Mouse (Mus musculus): ENCODE results near the gene Erc1.
"Not testable (repeated sequence)": the region's sequence is repeated elsewhere in the genome, so short reads cannot be mapped to it uniquely, and the experiment has no call there.

Gene Erc1

DNA sequence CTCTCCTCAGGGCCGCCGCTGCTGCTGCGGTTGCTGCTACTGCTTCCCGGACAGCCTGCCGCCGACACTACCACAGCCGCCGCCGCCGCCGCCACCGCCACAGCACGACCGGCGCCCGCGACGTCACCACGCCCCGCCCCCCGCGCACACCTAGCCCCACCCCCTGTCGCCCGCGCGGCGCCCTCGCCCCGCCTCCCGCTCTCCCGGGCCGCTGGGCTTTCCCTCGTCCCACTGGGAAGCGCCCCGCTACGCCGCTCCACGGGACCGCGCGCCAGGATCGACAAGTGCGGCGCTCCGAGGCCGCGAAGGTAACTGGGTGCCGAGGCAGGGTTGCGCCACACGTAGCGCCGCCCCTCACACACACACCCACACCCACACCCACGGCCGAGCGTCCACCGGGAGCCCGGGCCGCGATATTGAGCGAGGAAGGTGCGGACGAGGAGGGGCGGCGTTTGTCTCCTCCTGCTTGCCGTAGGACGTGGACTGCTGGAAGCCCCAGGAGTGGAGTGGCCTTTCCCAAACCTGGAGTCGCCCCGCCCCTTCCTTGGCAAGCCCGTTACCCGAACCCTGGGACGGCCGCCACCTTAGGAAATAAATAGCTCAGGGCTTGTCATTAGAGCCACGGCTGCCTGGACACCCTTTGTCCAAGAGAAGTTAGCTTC is at the start of gene Erc1:
Erc1 (minus strand) TSS at position 134 of the 662 bp plus-strand sequence.
- in situ Hi-C loops (cut with MboI; ENCODE audit: unreplicated experiment in 2 of 2), result loop anchor here in 1 of 2 experiments (5.0 kb wide), 1 partner anchor 54 kb away; the partner anchor contains the start of gene Rad52

DNA sequence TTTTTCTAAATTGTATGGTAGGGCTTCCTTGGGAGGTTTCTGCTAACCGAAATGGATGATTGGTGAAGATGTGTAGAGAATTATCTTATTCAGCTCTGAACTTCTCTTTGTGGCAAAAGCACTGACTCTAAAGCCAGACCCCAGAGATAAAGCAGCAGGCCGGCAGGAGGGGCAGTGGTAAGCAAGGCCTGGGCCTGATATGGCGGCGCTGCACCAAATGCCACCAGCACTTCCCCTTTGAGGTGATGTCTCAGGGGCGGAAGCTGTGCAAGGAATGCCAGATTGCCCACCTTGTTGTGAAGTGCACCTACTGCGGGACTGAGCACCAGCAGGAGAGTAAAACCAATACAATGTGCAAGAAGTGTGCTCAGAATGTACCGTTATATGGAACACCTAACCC is 44.7 kb upstream of the Erc1 start:
- in situ Hi-C loops (cut with MboI; ENCODE audit: unreplicated experiment in 2 of 2), result no loop called here

DNA sequence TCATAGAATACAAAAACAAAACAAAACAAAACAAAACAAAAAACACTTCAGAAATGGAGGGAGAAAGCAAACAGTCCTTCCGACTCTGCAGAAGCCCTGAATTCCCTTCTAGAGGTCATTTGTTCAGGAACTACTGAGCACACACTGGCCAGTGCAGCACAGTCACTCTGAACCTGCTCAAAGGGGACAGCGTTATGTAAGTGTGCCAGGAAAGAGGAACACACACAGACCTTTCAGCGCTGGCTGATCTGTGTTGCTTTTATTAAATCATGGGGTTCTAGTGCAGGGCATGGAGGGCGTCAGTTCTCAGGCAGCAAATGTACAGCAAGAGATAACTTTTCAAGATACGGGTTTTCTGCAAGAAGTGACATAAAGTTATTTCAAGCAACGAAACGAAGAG is 35.2 kb upstream of the Erc1 start:
- in situ Hi-C loops (cut with MboI; ENCODE audit: unreplicated experiment in 2 of 2), result no loop called here

DNA sequence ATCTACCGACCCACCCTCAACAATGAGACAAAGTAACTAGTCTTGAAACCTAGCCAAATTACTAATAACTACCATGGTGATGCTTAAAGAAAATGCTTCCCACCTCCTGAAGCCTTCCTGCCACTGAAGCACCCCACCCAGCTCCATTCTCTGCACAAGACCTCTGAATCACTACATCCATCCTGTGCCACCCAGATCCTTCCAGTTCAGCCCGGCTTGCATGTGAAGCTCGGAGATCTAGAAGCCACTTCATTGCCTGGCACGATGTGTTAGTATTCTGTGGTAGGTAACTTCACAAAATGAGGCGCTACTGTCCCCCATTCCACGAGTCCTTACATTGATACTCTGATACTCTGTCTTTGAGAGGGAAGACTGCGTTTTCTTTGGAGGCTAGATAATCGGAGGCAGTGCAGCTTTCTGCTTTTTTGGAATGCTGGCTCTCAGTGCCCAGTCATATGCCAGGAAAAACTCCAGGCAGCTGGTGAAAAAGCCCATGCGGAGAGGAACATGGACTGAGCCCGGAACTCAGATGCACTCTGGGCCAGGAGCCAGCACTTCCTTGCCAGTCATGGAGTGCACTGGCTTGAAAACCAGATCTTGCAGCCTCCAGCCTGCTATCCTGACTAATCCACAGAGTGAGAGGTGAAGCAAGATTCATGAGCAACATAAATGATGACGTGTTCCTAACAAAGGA is 16.5 kb upstream of the Erc1 start:
- in situ Hi-C loops (cut with MboI; ENCODE audit: unreplicated experiment in 2 of 2), result no loop called here

DNA sequence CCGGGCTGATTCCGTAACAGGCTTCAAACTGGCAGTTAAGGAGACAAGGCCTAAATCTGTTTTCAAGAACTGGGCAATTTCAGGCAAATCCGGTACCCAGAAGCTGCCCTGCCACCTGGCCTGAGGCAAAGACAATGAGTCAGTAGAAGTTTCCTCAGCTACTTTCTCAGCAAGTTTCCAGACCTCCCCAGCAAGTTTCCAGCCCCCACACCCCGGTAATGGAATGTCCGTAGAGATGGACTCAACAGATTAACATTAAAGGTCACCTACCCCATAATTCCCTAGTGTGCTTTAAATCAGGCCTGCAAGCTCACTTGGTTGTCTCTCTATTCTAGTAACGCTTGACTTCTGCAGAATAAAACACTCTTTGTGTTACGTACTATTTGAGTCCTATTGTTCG is 13.6 kb upstream of the Erc1 start:
- in situ Hi-C loops (cut with MboI; ENCODE audit: unreplicated experiment in 2 of 2), result no loop called here

DNA sequence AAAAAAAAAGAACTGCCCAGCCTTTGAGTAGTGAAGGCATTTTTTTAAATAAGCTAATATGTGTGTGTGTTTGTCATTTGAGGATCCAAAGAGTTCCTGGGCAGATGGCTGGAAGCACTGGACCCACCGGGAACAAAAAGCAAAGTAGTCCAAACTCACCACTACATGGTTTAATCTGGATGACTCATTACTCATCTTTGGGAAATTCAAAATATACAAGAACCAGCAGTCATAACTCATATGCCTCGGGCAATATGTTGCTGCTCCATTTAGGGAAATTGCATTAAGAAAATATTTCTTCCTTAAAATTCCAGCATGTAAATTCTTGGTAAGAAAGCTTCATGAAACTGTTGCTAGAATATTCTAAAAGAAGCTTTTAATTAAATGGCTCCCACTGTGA is 12.3 kb upstream of the Erc1 start:
- in situ Hi-C loops (cut with MboI; ENCODE audit: unreplicated experiment in 2 of 2), result no loop called here

DNA sequence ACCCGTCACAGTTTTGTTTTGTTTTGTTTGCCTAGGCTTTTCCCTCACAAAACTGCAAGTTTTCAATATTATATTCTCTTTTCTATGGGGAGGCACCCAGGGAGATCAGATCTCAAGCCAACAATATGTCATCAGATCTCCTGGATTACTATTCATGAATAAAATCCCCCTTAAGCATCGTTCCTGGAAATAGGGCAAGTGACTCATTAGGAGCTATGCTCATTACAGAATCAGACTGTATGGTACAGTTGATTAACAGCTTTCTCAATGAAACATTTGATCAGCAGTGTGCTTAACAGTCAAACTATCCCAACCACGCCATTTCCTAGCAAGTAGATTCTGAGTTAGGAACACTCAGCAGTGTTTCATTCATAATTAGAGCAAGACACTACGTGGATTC is 7.5 kb upstream of the Erc1 start:
- in situ Hi-C loops (cut with MboI; ENCODE audit: unreplicated experiment in 2 of 2), result no loop called here

DNA sequence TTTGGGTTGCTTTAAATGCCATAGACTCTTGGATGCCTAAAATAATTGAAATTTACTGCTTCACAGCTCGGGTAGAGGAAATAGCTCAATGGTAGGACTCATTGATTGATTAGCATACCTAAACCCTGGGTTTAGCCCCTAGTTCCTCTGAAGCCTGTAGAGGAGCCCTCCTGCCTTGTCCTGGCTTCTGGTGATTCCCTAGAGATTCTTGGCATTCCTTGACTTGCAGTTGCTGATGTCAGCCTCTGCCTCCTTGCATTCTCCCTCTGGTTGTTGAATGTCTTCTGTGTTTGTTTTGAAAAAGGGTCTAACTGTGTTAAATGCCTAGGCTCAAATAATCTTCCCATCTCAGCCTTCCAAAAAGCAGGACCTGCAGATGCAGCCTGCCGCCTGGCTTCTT is 6.2 kb upstream of the Erc1 start:
- in situ Hi-C loops (cut with MboI; ENCODE audit: unreplicated experiment in 2 of 2), result no loop called here

DNA sequence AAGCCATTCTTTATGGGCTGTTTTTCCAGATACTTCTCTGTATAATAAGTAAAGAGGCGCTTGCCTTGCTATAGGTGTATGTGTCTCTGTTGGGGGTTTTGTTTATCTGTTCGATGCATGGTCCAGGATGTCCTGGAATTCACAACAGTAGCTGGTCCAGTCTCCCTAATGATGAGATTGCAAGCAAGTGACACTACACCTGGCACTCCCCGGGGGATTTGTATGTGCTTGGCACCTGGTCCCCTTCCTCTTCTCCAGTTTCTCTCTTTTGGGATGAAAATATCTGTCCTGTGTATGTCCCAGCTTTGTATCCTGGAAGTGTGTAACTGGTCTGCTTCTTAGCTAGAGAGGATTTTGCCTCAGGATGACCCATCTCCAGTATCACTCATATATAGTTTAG is 1.9 kb upstream of the Erc1 start:
- in situ Hi-C loops (cut with MboI; ENCODE audit: unreplicated experiment in 2 of 2), result loop anchor here in 1 of 2 experiments (5.0 kb wide), 1 partner anchor 52 kb away; the partner anchor contains the start of gene Rad52

DNA sequence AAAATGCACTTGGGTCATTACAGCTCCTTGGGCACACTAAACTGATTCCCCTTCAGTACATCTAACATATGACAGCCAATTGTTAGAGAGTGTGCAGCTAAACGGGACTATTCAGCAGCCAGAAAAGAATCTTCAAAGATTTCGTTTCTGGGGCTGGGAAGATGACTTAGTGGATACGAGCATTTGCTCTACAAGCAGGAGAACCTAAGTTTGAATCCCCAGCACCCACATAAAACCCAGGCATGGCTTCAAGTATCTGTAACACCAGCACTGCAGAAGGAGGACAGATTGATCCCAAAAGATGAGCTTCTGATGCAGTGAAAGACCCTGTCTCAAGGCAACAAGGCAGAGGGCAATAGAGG is 1.4 kb upstream of the Erc1 start:
- in situ Hi-C loops (cut with MboI; ENCODE audit: unreplicated experiment in 2 of 2), result loop anchor here in 1 of 2 experiments (5.0 kb wide), 1 partner anchor 53 kb away; the partner anchor contains the start of gene Rad52

DNA sequence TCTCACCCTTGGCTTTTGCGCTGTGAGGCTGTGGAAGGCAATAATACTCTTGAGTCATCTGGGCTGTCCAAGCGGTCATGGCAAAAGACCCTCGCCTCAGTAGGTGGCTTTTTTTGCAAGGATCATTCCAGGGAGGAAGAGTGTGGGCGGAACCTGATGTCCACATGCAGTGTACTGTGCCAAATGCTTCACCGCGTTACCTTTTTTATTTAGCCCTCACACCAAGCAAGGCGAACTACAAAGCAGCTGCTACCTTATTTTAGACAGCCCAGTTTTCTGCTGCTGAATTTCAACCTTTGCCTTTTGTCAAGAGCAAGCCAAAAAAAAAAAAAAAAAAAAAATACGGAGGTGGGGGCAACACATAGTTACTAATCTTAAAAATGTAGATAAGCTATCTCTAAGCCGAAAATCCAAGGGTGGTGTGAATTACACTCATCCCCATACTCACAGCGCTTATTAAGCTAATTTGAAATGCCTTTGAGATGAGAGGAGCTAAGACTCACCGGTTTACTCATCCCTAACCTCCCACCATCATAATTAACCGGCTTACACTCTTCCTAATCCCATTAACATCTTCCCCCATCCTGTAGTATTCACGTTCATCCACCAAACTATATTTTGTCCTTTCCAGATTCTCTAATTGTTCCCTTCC is 855 bp upstream of the Erc1 start:
- in situ Hi-C loops (cut with MboI; ENCODE audit: unreplicated experiment in 2 of 2), result loop anchor here in 1 of 2 experiments (5.0 kb wide), 1 partner anchor 53 kb away; the partner anchor contains the start of gene Rad52

DNA sequence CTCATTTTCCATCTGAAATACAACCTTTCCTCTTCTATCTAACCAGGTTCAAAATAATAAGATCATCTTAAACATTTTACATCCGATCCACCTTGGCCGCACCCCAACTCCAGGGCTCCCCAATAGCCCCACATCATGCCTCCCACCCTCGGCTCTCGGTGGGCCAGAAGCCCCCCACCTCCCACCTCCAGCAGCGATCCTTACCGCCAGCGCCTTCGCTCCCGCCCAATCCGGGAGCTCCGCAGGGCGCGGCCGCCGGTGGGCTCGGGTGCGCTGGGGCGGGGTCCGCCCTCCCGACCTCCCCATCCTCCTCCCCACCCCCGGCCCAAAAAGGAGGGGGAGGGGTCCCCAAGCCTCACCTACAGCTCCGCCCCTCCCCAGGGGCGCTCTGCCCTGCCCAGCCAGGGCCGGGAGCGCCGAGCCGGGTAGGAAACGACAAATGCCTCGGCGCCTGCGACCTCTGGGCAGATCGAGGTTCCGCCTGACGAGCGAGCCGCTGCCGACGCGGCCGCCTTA is 391 bp downstream of the Erc1 start:
- in situ Hi-C loops (cut with MboI; ENCODE audit: unreplicated experiment in 2 of 2), result loop anchor here in 1 of 2 experiments (5.0 kb wide), 1 partner anchor 55 kb away; the partner anchor contains the start of gene Rad52

DNA sequence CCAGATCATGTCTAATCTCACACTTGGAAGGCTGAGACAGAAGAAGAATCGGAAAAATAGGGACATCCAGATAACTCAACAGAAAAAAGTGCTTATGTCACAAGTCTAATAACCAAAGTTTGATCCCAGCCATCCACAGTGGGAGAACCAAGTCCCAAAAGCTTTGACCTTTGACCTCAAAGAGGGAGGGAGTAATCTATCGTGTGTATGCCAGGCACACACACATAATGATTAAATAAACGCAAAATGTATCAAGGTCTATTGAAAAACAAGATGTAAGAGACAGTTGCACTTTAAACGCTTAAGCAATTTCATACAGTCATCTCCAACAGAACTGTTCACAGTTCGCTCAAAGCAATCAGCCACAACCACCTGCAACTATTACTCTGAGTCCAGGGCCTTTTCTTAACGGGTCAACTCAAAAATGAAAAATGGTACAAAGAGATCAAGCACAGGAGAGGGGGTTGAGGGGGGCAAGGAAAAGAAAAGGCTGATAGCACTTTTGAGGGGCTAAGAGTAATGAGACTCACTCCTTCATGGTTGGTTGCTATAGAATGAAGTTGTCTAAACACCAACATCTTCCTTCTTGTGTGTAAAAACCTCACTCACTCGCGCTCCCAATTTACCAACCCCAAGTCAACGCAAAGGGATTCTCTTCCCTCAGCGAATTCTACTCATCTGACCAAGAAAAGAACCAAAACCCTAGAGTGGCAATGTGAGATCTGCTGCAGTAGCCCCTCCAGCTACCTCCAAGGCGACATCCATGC is 1.0 kb downstream of the Erc1 start:
- in situ Hi-C loops (cut with MboI; ENCODE audit: unreplicated experiment in 2 of 2), result loop anchor here in 1 of 2 experiments (5.0 kb wide), 1 partner anchor 55 kb away; the partner anchor contains the start of gene Rad52

DNA sequence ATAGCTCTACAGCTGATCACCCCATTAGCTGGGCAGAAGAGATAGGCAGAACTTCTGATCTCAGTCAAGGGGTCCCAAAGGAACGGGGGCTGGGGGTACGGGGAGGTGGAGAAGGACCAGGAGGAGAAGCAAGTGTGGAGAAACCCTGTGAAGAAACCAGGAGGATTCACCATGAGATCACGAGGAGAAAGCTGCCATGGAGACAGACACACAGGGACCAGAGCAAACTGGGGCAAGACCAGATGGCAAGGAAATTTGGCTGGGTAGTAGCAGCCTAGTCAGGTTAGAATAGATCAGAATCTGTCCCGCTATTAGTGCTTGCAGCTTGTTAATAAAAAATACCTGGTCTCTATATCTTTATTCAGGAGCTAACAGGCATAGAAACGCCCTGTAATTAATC is 18.0 kb downstream of the Erc1 start:
- in situ Hi-C loops (cut with MboI; ENCODE audit: unreplicated experiment in 2 of 2), result no loop called here

DNA sequence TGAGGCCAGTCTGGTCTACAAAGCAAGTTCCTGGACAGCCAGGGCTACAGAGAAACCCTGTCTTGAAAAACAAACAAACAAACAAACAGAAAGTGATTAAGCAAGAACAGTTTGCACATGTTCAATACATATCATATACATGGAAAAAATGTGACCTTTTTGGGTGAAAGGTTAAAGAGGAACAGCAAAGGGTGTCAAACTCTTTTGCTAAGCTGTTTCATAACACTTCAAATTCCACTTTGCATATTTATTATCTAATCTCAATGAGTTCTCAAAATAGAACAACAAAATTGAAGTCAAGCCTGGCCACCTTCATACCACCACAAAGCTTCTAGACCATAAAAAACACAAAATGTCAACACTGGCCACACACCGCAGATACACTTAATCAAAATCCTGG is 19.8 kb downstream of the Erc1 start:
- in situ Hi-C loops (cut with MboI; ENCODE audit: unreplicated experiment in 2 of 2), result no loop called here

DNA sequence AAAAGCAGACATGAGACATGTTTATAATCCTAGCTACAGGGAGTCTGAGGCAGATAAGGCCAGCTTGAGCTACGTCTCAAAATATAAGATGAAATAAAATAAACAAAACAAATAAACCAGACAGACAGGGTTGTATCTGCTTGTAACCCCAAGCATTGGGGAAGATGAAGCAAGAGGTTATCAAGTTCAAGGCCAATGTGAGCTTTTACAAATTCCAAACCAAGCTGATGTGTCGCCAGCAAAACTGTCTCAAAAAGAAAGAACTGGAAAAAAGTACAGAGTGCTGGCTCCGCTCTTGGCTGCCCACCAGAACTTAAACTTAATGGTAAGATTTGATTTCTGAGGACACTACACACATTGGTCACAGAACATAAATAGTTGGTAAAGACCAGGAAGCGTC is 21.3 kb downstream of the Erc1 start:
- in situ Hi-C loops (cut with MboI; ENCODE audit: unreplicated experiment in 2 of 2), result no loop called here

DNA sequence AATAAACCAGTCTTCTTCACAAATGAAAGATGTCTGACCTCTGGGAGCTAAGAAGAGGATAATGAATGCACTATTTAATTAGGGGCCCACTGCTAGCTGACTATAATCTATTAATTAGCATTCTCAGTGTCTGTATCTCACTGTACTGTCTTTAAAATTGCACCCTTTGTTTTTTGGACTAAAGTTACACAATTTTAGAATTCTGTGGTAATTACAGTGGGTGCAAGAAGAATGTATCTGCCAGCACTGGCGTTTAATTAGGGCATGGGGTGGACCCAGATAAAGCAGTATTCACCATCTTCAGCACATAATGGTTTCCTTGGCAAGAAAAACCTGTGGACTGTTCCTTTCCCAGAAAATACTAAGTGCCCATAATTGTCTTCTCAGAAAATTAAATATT is 25.8 kb downstream of the Erc1 start:
- in situ Hi-C loops (cut with MboI; ENCODE audit: unreplicated experiment in 2 of 2), result no loop called here

DNA sequence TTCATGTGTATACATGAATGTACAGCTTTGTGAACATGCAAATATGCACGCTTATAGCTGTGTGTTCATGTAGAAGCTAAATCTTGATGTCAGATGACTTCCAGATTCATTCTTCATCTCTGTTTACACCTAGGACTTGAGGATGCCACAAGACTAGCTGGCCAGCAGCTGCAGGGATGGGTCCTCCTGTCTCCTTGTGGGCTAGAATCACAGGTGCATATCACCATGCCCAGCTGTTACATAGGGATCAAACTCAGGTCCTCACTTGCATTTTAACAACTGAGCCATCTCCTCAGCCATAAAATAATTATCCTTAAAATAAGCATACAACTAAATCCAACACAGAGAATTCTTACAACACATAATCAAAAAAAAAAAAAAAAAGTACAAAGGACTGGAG is 26.8 kb downstream of the Erc1 start:
- in situ Hi-C loops (cut with MboI; ENCODE audit: unreplicated experiment in 2 of 2), result no loop called here

DNA sequence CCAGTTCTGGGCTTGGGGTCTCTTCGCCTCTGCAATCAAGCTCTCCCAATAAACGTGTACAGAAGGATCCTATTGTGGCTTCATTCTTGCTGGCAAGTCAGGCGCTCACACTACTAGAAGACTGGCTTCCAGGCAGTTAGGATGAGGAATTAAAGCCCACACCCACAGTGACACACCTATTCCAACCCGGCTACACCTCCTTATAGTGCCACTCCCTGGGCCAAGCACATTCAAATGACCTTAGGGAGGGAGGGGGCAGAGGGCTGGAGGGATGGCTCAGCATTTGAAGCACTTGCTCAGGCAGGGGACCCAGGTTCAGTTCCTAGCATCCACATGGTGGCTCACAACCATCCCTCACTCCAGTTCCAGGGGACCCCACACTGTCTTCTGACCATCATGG is 29.4 kb downstream of the Erc1 start:
- in situ Hi-C loops (cut with MboI; ENCODE audit: unreplicated experiment in 2 of 2), result no loop called here

DNA sequence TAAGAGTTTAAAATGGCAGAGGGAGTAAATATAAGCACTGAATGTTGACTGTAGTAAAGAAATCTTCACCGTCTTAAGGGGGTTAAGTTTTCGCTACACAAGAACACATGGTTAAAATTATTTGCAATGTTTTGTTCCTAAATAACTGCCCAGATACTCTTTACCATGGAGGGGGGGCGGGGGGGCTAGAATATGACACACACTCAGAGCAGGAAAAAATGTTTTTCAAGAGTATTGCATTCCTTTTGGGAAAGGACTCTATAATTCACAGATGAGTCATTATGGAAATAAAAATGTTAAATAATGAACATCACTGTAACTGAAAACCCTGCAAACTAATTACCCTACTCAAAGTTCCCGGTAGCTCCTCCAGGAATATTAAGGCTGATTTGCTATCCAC is 32.5 kb downstream of the Erc1 start:
- in situ Hi-C loops (cut with MboI; ENCODE audit: unreplicated experiment in 2 of 2), result no loop called here

DNA sequence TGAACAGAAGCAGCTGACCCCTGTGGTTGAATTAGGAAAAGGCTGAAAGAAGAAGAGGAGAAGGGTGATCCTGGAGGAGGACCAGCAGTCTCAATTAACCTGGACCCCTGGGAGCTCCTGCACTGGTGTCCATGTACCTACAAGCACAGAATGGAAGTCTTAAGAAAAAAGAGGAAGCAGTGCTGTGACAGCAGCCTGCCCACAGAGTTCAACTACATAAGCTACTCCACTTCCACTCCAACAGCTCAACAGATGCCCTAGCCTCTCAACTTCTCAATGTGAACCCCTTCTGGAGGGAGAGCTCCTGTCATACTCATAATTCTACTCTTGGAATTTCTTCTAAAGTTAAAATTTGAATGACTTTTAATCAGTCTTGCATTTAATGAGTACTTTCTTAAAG is 34.9 kb downstream of the Erc1 start:
- in situ Hi-C loops (cut with MboI; ENCODE audit: unreplicated experiment in 2 of 2), result not testable (repeated sequence)
